Mouse (Mus musculus) midbrain, embryonic 11.5 days (tissue): ENCODE results near the gene Btbd10. TPM values are rescaled to one million over a fixed set of nuclear protein-coding genes. Genes with fewer than 3 reads are reported as not detected.

Source experiments
- ATAC-seq: fragments of 200-750 bp; cut with Nextera tagmentation; 2 replicates; pipeline ENCODE4 v1.8.0; 2017; ENCODE audit warnings: moderate TSS enrichment, moderate library complexity; ENCODE audit not compliant: low FRiP score
- DNase-seq: peaks from one replicate; pipeline ENCODE4 v3.0.0; 2015; ENCODE audit warnings: low spot score; ENCODE audit errors: missing footprints
- H3K27ac ChIP-seq: fragments of 300-500 bp; sonication (generic); 2 replicates; pipeline ENCODE4 v1.5.1; 2014; ENCODE audit warnings: low read depth, low read length
- H3K27me3 ChIP-seq: fragments of 300-500 bp; sonication (generic); 2 replicates; pipeline ENCODE4 v1.6.1; 2014; ENCODE audit warnings: mild to moderate bottlenecking, low read length, moderate library complexity, mixed read lengths; ENCODE audit not compliant: control insufficient read depth, insufficient read depth
- H3K36me3 ChIP-seq: fragments of 300-500 bp; sonication (generic); 2 replicates; pipeline ENCODE4 v1.6.1; 2014; ENCODE audit warnings: mild to moderate bottlenecking, low read length, moderate library complexity, mixed read lengths; ENCODE audit not compliant: control insufficient read depth, insufficient read depth
- H3K4me1 ChIP-seq: fragments of 300-500 bp; sonication (generic); 2 replicates; pipeline ENCODE4 v1.6.1; 2014; ENCODE audit warnings: low read length; ENCODE audit not compliant: control insufficient read depth, insufficient read depth
- H3K4me2 ChIP-seq: fragments of 300-500 bp; sonication (generic); 2 replicates; pipeline ENCODE4 v1.6.1; 2014; ENCODE audit warnings: mild to moderate bottlenecking, moderate library complexity
- H3K4me3 ChIP-seq: fragments of 300-500 bp; sonication (generic); 2 replicates; pipeline ENCODE4 v1.5.1; 2014; ENCODE audit warnings: low read depth, low read length
- H3K9ac ChIP-seq: fragments of 300-500 bp; sonication (generic); 2 replicates; pipeline ENCODE4 v1.6.1; 2014; ENCODE audit warnings: low read length
- H3K9me3 ChIP-seq: fragments of 300-500 bp; sonication (generic); 2 replicates; pipeline ENCODE4 v1.6.1; 2016; ENCODE audit warnings: low read length; ENCODE audit not compliant: control insufficient read depth
- WGBS: fragments of 180-500 bp; shearing (Covaris S2); extraction: QIAGEN DNeasy Blood & Tissue Kit; methylation state at CpG from one replicate; pipeline ENCODE4 v1.1.7; 2014; 5-methylcytosine and 5-hydroxymethylcytosine counted together
- polyA plus RNA-seq: library from polyadenylated mRNA; unstranded; fragments of >200 nt; fragmentation: Nextera tagmentation; extraction: Ambion mirVana; gene quantifications from 2 replicates; pipeline ENCODE4 v1.2.1, GENCODE M21; 2014

Gene Btbd10
- polyA plus RNA-seq, 1 experiment from 2014 or later: 37.4 TPM

GRCm38 (mm10) chr7:113372682-113373081, 3.5 kb upstream of the Btbd10 start:
- 75% methylated on average over 1 of the region's 1 CpGs for WGBS
- Histone ChIP-seq H3K4me1 (peaks cover 10% of the 10 kb centered on the region; the same call in 1 of the 2 replicates), H3K4me2 (no peak overlapping the region), H3K9me3 (no peaks in the 10 kb centered on the region), H3K9ac (no peak overlapping the region), H3K4me3 (no peak overlapping the region), H3K27ac (no peak overlapping the region), H3K36me3 (no peaks in the 10 kb centered on the region), H3K27me3 (no peaks in the 10 kb centered on the region)
- DNase-seq: no peak
- no peak for ATAC-seq

GRCm38 (mm10) chr7:113369620-113370340, 588 bp upstream of the Btbd10 start:
- no peaks in the 10 kb centered on the region for H3K36me3 ChIP-seq
- H3K27ac ChIP-seq: peak overlapping the region; percentile 79
- ATAC-seq: peak; percentile 70

GRCm38 (mm10) chr7:113367440-113367839, 1.8 kb downstream of the Btbd10 start:
- 79% methylated on average over 4 of the region's 4 CpGs for WGBS
- H3K9ac ChIP-seq: no peak overlapping the region
- H3K4me1 ChIP-seq: peaks cover 10% of the 10 kb centered on the region; the same call in 1 of the 2 replicates
- H3K27ac ChIP-seq: no peak overlapping the region
- no peaks in the 10 kb centered on the region for H3K9me3 ChIP-seq
- H3K4me3 ChIP-seq: no peak overlapping the region
- no peak overlapping the region for H3K4me2 ChIP-seq
- ATAC-seq: no peak
- H3K36me3 ChIP-seq: no peaks in the 10 kb centered on the region
- no peaks in the 10 kb centered on the region for H3K27me3 ChIP-seq
- DNase-seq: no peak

More at GRCm38 (mm10) chr7:113369620-113370340, 588 bp upstream of the Btbd10 start:
- WGBS: under 1% methylated on average over 44 of the region's 44 CpGs
- peak overlapping the region; percentile 77 for H3K4me3 ChIP-seq
- H3K9me3 ChIP-seq: no peaks in the 10 kb centered on the region
- peak; percentile 96 for DNase-seq
- peaks cover 10% of the 10 kb centered on the region; the same call in 1 of the 2 replicates for H3K4me1 ChIP-seq
- H3K9ac ChIP-seq: peak overlapping the region; percentile 91
- peak overlapping the region; percentile 71 for H3K4me2 ChIP-seq
- H3K27me3 ChIP-seq: no peaks in the 10 kb centered on the region

- 89% methylated on average over 1 of the region's 1 CpGs for WGBS
- ATAC-seq: no peak
- H3K4me1 ChIP-seq: no peaks in the 10 kb centered on the region
- no peaks in the 10 kb centered on the region for H3K27me3 ChIP-seq
- no peaks in the 10 kb centered on the region for H3K9me3 ChIP-seq
- DNase-seq: no peak
- H3K36me3 ChIP-seq: no peaks in the 10 kb centered on the region
- no peak overlapping the region for H3K27ac ChIP-seq
- no peak overlapping the region for H3K4me2 ChIP-seq
- no peak overlapping the region for H3K4me3 ChIP-seq
- H3K9ac ChIP-seq: no peak overlapping the region
These were observed 20.1 kb downstream of the Btbd10 start for GRCm38 (mm10) chr7:113349089-113349488.

- Histone ChIP-seq H3K27ac (no peak overlapping the region), H3K4me1 (no peaks in the 10 kb centered on the region), H3K9me3 (no peaks in the 10 kb centered on the region), H3K9ac (no peak overlapping the region), H3K4me3 (no peak overlapping the region), H3K27me3 (no peaks in the 10 kb centered on the region), H3K36me3 (no peaks in the 10 kb centered on the region), H3K4me2 (no peak overlapping the region)
- 96% methylated on average over 2 of the region's 2 CpGs for WGBS
- DNase-seq: no peak
- no peak for ATAC-seq
These were observed 21.5 kb downstream of the Btbd10 start for GRCm38 (mm10) chr7:113347694-113348093.

GRCm38 (mm10) chr7:113347271-113347670, 21.9 kb downstream of the Btbd10 start:
- Histone ChIP-seq H3K4me2 (no peak overlapping the region), H3K36me3 (no peaks in the 10 kb centered on the region), H3K9ac (no peak overlapping the region), H3K27me3 (no peaks in the 10 kb centered on the region), H3K4me3 (no peak overlapping the region), H3K9me3 (no peaks in the 10 kb centered on the region), H3K27ac (no peak overlapping the region), H3K4me1 (no peaks in the 10 kb centered on the region)
- 48% methylated on average over 4 of the region's 4 CpGs for WGBS
- DNase-seq (no peak), ATAC-seq (no peak)

GRCm38 (mm10) chr7:113335250-113335649, 33.9 kb downstream of the Btbd10 start:
- no peak overlapping the region for H3K4me3 ChIP-seq
- ATAC-seq: no peak
- H3K9me3 ChIP-seq: no peaks in the 10 kb centered on the region
- DNase-seq: no peak
- H3K27ac ChIP-seq: no peak overlapping the region
- no peaks in the 10 kb centered on the region for H3K4me1 ChIP-seq
- H3K36me3 ChIP-seq: no peaks in the 10 kb centered on the region
- no peak overlapping the region for H3K4me2 ChIP-seq
- H3K27me3 ChIP-seq: no peaks in the 10 kb centered on the region
- 87% methylated on average over 8 of the region's 8 CpGs for WGBS
- H3K9ac ChIP-seq: no peak overlapping the region

- H3K9me3 ChIP-seq: no peaks in the 10 kb centered on the region
- no peak overlapping the region for H3K4me3 ChIP-seq
- H3K27me3 ChIP-seq: no peaks in the 10 kb centered on the region
- no peaks in the 10 kb centered on the region for H3K4me1 ChIP-seq
- no peak overlapping the region for H3K27ac ChIP-seq
- no peak overlapping the region for H3K9ac ChIP-seq
- ATAC-seq (no peak), DNase-seq (no peak)
- H3K4me2 ChIP-seq: no peak overlapping the region
- no peaks in the 10 kb centered on the region for H3K36me3 ChIP-seq
These were observed 35.2 kb downstream of the Btbd10 start for GRCm38 (mm10) chr7:113334036-113334435.

GRCm38 (mm10) chr7:113320128-113320527, 49.1 kb downstream of the Btbd10 start:
- no peak overlapping the region for H3K4me3 ChIP-seq
- H3K36me3 ChIP-seq: 0 out of 2 replicates have a peak, but pooled peaks cover 2% of the 10 kb centered on the region
- ATAC-seq (no peak), DNase-seq (peak; percentile 54)
- H3K9ac ChIP-seq: no peak overlapping the region
- H3K9me3 ChIP-seq: no peaks in the 10 kb centered on the region
- peaks cover 3% of the 10 kb centered on the region; the same call in 1 of the 2 replicates for H3K4me1 ChIP-seq
- H3K27ac ChIP-seq: no peak overlapping the region
- H3K4me2 ChIP-seq: no peak overlapping the region
- no peaks in the 10 kb centered on the region for H3K27me3 ChIP-seq
- 75% methylated on average over 1 of the region's 1 CpGs for WGBS
